In genomic region chr6:88926870-88927269, GRCm38 (mm10) we compare ENCODE assay signal across 8 mouse cellular contexts. TPM values are rescaled to one million over a fixed set of nuclear protein-coding genes. Genes with fewer than 3 reads are reported as not detected.
DNase-seq lines count a peak whose midpoint lies in the region; ATAC-seq and TF ChIP-seq lines count a peak whose summit lies in the region.

No protein-coding gene starts in this region.

- no peak for ATAC-seq in hindbrain, postnatal 0 days
- peak; percentile 15 for ATAC-seq in Patski
- peak; percentile 36; the same call in 1 of the 2 replicates for ATAC-seq in heart, embryonic 15.5 days (replicated peaks; ENCODE audit: insufficient number of reproducible peaks, insufficient read depth, low FRiP score, low read depth)

- no peaks in the 10 kb centered on the region for H3K36me3 ChIP-seq in hindbrain, embryonic 10.5 days
- no peaks in the 10 kb centered on the region for H3K36me3 ChIP-seq in hindbrain, postnatal 0 days (ENCODE audit: insufficient read depth, low read length)
- H3K36me3 ChIP-seq in heart, embryonic 15.5 days = no peaks in the 10 kb centered on the region
- H3K36me3 ChIP-seq in megakaryocyte, embryonic 14.5 days (replicated peaks; ENCODE audit: low read length) = no peaks in the 10 kb centered on the region

- H3K27ac ChIP-seq in hindbrain, embryonic 10.5 days = peak overlapping the region; percentile 93
- H3K27ac ChIP-seq in hindbrain, postnatal 0 days = no peak overlapping the region
- H3K27ac ChIP-seq in heart, embryonic 15.5 days = peak overlapping the region; percentile 26; the same call in 1 of the 2 replicates

- no peak overlapping the region for H3K4me3 ChIP-seq in hindbrain, embryonic 10.5 days
- no peak overlapping the region for H3K4me3 ChIP-seq in hindbrain, postnatal 0 days (ENCODE audit: low read length)
- H3K4me3 ChIP-seq in heart, embryonic 15.5 days = no peak overlapping the region
- peak overlapping the region; percentile 86 for H3K4me3 ChIP-seq in megakaryocyte, embryonic 14.5 days (replicated peaks)

- POLR2A ChIA-PET in Patski (lab: Charles Lee) = interaction anchor here (0.7 to 1.3 kb wide), 2 partner anchors 9 to 460 kb away, joined by 3 to 5 read pairs; no protein-coding TSS in a partner anchor

- DNase-seq in hindbrain, embryonic 10.5 days (ENCODE audit: low spot score) = no peak
- DNase-seq in hindbrain, postnatal 0 days (ENCODE audit: low spot score) = no peak
- no peak for DNase-seq in Patski (ENCODE audit: low read depth, low spot score)
- no peak for DNase-seq in cerebellum, adult 18-20 months
- DNase-seq in yolk sac, embryonic 10.5 days (ENCODE audit: low spot score) = no peak
- DNase-seq in spleen, postnatal 36 days (ENCODE audit: low spot score in 2 of 2) = no peak

- no peak overlapping the region for H3K4me2 ChIP-seq in hindbrain, postnatal 0 days (ENCODE audit: low read depth, low read length)
- H3K4me2 ChIP-seq in heart, embryonic 15.5 days = no peak overlapping the region

- H3K27me3 ChIP-seq in hindbrain, embryonic 10.5 days (ENCODE audit: insufficient read depth, poor library complexity, severe bottlenecking) = no peaks in the 10 kb centered on the region; the same call in 1 of the 2 replicates
- no peaks in the 10 kb centered on the region for H3K27me3 ChIP-seq in hindbrain, postnatal 0 days (ENCODE audit: insufficient read depth, low read length)
- no peaks in the 10 kb centered on the region for H3K27me3 ChIP-seq in Patski
- no peaks in the 10 kb centered on the region for H3K27me3 ChIP-seq in heart, embryonic 15.5 days
- H3K27me3 ChIP-seq in megakaryocyte, embryonic 14.5 days (replicated peaks) = peaks cover 47% of the 10 kb centered on the region

- no peak for TF ChIP-seq CTCF in hindbrain, postnatal 0 days (IDR thresholded peaks at IDR 0.05; ENCODE audit: low read depth)
- no peak for TF ChIP-seq CTCF in Patski (IDR thresholded peaks at IDR 0.05)

- CTCF ChIA-PET in Patski (lab: Charles Lee) = interaction anchor here (0.7 to 3.9 kb wide), 11 partner anchors 9 to 705 kb away, joined by 3 to 16 read pairs (median 3); no protein-coding TSS in a partner anchor

- peaks cover 81% of the 10 kb centered on the region for H3K4me1 ChIP-seq in hindbrain, embryonic 10.5 days (replicated peaks)
- H3K4me1 ChIP-seq in hindbrain, postnatal 0 days (ENCODE audit: insufficient read depth, low read length) = peaks cover 28% of the 10 kb centered on the region
- H3K4me1 ChIP-seq in heart, embryonic 15.5 days (replicated peaks) = peaks cover 51% of the 10 kb centered on the region
- H3K4me1 ChIP-seq in megakaryocyte, embryonic 14.5 days = peaks cover 50% of the 10 kb centered on the region

- in situ Hi-C loops in Patski (cut with MboI; ENCODE audit: low pct_unique_long_range_greater_than_20kb) = no loop called here

- no peak overlapping the region for H3K9ac ChIP-seq in hindbrain, postnatal 0 days (replicated peaks; ENCODE audit: low read length)
- no peak overlapping the region; the same call in 1 of the 2 replicates for H3K9ac ChIP-seq in heart, embryonic 15.5 days

- 56% methylated on average over 3 of the region's 3 CpGs for WGBS in hindbrain, embryonic 10.5 days
- WGBS in hindbrain, postnatal 0 days = 33% methylated on average over 3 of the region's 3 CpGs
- WGBS in heart, embryonic 15.5 days = 42% methylated on average over 3 of the region's 3 CpGs

- H3K9me3 ChIP-seq in hindbrain, embryonic 10.5 days = no peaks in the 10 kb centered on the region
- H3K9me3 ChIP-seq in hindbrain, postnatal 0 days (ENCODE audit: low read length) = no peaks in the 10 kb centered on the region
- no peaks in the 10 kb centered on the region for H3K9me3 ChIP-seq in heart, embryonic 15.5 days (replicated peaks)
- H3K9me3 ChIP-seq in megakaryocyte, embryonic 14.5 days = no peaks in the 10 kb centered on the region

RNA-seq across cellular contexts. Expression of gene Tpra1, which starts 24.8 kb away (rescaled TPM):
- 60.5 and 62.3 TPM in 2 replicates for polyA plus RNA-seq in hindbrain, embryonic 10.5 days (2016; fragmentation: Nextera tagmentation; extraction: Ambion mirVana)
- 55.2 and 88.4 TPM in 2 replicates for total RNA-seq in hindbrain, postnatal 0 days (2014; rRNA removed)
- polyA plus RNA-seq in hindbrain, postnatal 0 days (2015; fragmentation: Nextera tagmentation; extraction: Ambion mirVana) = 49.4 and 56.0 TPM in 2 replicates
- 64.5 TPM for polyA plus RNA-seq in Patski (2021)
- 41.4 and 54.7 TPM in 2 replicates for polyA plus RNA-seq in heart, embryonic 15.5 days (2015; fragmentation: Nextera tagmentation; extraction: Ambion mirVana)
- 102 and 155 TPM in 2 replicates for polyA plus RNA-seq in megakaryocyte, embryonic 14.5 days (2012; ENCODE audit: insufficient read depth, low replicate concordance)

RNA-seq across cellular contexts. Expression of gene Mcm2, which starts 28.3 kb away (rescaled TPM):
- polyA plus RNA-seq in hindbrain, embryonic 10.5 days (2016; fragmentation: Nextera tagmentation; extraction: Ambion mirVana) = 222 and 292 TPM in 2 replicates
- 35.3 and 37.0 TPM in 2 replicates for total RNA-seq in hindbrain, postnatal 0 days (2014; rRNA removed)
- polyA plus RNA-seq in hindbrain, postnatal 0 days (2015; fragmentation: Nextera tagmentation; extraction: Ambion mirVana) = 21.7 and 23.3 TPM in 2 replicates
- polyA plus RNA-seq in Patski (2021) = 61.8 TPM
- polyA plus RNA-seq in heart, embryonic 15.5 days (2015; fragmentation: Nextera tagmentation; extraction: Ambion mirVana) = 68.2 and 94.2 TPM in 2 replicates
- polyA plus RNA-seq in megakaryocyte, embryonic 14.5 days (2012; ENCODE audit: insufficient read depth, low replicate concordance) = 133 and 188 TPM in 2 replicates

RNA-seq across cellular contexts. Expression of gene Podxl2, which starts 52.0 kb away (rescaled TPM):
- polyA plus RNA-seq in hindbrain, embryonic 10.5 days (2016; fragmentation: Nextera tagmentation; extraction: Ambion mirVana) = 81.1 and 182 TPM in 2 replicates
- 1,247 and 1,290 TPM in 2 replicates for total RNA-seq in hindbrain, postnatal 0 days (2014; rRNA removed)
- polyA plus RNA-seq in hindbrain, postnatal 0 days (2015; fragmentation: Nextera tagmentation; extraction: Ambion mirVana) = 675 and 695 TPM in 2 replicates
- polyA plus RNA-seq in Patski (2021) = 41.5 TPM
- polyA plus RNA-seq in heart, embryonic 15.5 days (2015; fragmentation: Nextera tagmentation; extraction: Ambion mirVana) = 42.5 and 52.5 TPM in 2 replicates
- polyA plus RNA-seq in megakaryocyte, embryonic 14.5 days (2012; ENCODE audit: insufficient read depth, low replicate concordance) = 1.2 and 3.2 TPM in 2 replicates

Comparison
In these comparisons a context has a peak if more than half of its experiments do, and no peak if none do; other contexts are left out.
1. RNA of gene Podxl2, which starts 52.0 kb away (polyA plus RNA-seq): 675 to 695 TPM in hindbrain, postnatal 0 days, 81.1 to 182 TPM in hindbrain, embryonic 10.5 days, 42.5 to 52.5 TPM in heart, embryonic 15.5 days and 41.5 TPM in Patski (single experiment); 1.2 to 3.2 TPM in megakaryocyte, embryonic 14.5 days; every median in the first group is over 10 times any median in the second.